Mouse (Mus musculus) heart, postnatal 0 days (tissue): ENCODE measurements at regions not wholly inside any gene's neighbourhood (a gene's known extent, or its start where the extent isn't known, plus 50 kb on each side); places are given as distances from the start of the nearest gene placed in this dataset.

ENCODE experiments used
- CTCF ChIP-seq: IDR thresholded peaks from 2 replicates; pipeline ENCODE4 v1.5.1; 2016; ENCODE audit warnings: antibody characterized with exemption, control low read depth, low read depth
- EP300 ChIP-seq: IDR thresholded peaks from 2 replicates; pipeline ENCODE4 v1.6.1; 2016; ENCODE audit warnings: antibody characterized with exemption, low read depth

DNA sequence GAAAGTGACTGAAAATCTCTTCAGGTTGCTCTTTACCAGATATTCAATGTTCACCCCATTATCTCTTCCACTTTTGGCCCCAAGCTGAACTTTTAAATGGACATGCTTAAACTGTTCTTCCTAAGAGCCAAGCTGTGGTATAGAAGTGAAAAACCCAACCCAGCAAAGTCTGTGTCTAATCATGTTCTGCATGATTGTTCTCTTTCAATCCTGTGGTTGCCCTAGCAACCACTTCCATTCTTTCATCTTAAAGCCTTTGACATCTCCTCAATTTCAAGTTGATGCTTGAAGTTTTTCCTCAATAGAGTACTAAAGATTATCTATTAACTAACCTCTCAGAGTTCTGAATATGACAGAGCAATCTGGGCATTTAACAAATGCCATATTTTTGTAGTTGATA is 75.6 kb upstream of the Trim24 start:
- TF ChIP-seq EP300, result no peak
- TF ChIP-seq CTCF, result no peak
